Mouse (Mus musculus): ENCODE data around the gene Fbxl19. TPM values are rescaled to one million over a fixed set of nuclear protein-coding genes. Genes with fewer than 3 reads are reported as not detected.
"Not testable (repeated sequence)": the region's sequence is repeated elsewhere in the genome, so short reads cannot be mapped to it uniquely, and the experiment has no call there.

Fbxl19 gene
- total RNA-seq, 2 experiments from 2014 or later = 63.4 to 66.7 TPM

DNA sequence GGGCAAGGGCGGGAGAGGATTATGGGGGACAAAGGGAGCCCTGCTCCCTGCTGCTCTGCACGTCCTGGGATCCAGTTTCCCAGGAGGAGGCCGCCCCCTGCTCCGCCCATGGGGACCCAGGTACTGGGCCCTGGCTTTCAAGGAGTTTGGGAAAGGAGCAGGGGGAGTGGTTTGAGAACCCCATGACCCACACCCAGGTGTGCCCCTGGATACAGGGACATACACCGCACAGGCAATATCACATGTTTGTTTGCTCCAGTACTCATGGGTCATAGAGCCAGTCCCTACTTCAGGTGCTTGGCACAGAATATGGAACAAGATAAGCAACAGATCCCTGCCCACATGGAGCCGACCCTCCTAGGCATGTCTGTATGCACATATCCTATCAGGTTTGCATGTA is 18.4 kb upstream of the Fbxl19 start:
- no peak for DNase-seq (ENCODE audit: extremely low spot score in 1 of 2, low spot score in 1 of 2)

DNA sequence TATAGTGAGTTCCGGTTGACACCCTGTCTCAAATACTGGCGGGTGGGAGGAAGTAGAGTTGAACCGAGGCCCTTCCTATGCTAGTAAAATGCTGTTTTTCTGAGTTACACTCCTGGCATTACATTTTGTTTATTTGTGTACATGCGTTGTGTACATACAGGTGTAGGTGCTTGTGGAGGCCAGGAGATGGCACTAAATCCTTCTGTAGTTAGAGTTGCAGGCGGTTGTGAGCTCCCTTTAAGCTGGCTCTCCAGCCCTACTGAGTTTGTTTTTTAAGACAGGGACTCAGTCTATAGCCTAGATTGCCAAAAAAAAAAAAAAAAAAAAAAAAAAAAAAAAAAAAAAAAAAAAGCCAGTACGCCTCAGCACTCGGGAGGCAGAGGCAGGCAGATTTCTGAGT is 16.4 kb upstream of the Fbxl19 start:
- no peak for DNase-seq (ENCODE audit: extremely low spot score in 1 of 2, low spot score in 1 of 2)

DNA sequence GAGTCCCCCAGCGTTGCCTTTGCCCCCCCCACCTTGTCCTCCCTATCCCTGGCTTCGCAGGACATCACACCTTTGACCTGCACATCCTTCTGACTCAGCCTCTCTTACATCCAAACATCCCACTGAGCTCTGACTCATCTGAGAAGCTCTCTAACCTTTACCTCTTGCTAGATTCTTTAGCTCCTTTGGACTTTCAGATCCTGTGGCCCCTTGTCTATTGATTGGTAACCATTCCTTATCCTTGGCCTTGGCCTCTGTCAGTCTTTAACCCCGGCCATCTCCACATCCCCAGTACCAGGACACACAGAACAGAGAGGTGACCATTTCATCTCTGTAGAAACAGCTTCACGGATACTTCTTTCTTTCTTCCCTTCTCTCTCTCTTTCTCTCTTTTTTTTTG is 14.2 kb upstream of the Fbxl19 start:
- no peak for DNase-seq (ENCODE audit: extremely low spot score in 1 of 2, low spot score in 1 of 2)

DNA sequence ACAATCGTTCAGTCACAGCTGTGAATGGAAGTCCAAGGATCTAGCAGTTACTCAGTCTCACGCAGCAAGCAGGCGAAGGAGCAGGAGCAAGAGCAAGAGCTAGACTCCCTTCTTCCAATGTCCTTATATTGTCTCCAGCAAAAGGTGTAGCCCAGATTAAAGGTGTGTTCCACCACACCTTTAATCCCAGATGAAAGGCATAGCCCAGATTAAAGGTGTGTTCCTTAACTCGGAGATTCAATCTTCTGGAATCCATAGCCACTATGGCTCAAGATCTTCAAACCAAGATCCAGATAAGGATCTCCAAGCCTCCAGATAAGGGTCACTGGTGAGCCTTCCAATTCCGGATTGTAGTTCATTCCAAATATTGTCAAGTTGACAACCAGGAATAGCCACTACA is 12.3 kb upstream of the Fbxl19 start, which contains the start of gene Ctf2:
TSS of gene Ctf2 (minus strand) at position 101 of the 400 bp plus-strand sequence.
- not testable (repeated sequence) for DNase-seq (ENCODE audit: extremely low spot score in 1 of 2, low spot score in 1 of 2)

DNA sequence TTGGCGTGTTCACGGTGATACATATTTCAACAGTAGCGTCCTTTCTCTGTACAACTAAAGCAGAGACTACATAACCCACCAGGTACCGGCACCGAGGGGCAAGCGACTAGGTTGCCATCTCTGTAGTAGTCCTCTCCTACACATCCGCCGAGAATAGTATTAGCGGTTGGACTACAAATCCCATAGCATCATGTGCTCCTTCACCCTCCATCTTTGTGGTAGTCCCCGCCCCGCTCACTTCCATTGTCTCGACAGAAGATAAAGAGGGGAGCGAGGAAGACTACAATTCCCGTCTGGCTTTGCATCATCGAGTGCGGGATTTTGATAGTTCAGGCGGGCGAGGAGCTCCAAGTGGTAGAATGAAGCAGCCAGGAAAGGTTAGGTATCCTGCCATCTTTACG is 908 bp downstream of the Fbxl19 start:
- peak; percentile 70 to 74 for DNase-seq (ENCODE audit: extremely low spot score in 1 of 2, low spot score in 1 of 2)

DNA sequence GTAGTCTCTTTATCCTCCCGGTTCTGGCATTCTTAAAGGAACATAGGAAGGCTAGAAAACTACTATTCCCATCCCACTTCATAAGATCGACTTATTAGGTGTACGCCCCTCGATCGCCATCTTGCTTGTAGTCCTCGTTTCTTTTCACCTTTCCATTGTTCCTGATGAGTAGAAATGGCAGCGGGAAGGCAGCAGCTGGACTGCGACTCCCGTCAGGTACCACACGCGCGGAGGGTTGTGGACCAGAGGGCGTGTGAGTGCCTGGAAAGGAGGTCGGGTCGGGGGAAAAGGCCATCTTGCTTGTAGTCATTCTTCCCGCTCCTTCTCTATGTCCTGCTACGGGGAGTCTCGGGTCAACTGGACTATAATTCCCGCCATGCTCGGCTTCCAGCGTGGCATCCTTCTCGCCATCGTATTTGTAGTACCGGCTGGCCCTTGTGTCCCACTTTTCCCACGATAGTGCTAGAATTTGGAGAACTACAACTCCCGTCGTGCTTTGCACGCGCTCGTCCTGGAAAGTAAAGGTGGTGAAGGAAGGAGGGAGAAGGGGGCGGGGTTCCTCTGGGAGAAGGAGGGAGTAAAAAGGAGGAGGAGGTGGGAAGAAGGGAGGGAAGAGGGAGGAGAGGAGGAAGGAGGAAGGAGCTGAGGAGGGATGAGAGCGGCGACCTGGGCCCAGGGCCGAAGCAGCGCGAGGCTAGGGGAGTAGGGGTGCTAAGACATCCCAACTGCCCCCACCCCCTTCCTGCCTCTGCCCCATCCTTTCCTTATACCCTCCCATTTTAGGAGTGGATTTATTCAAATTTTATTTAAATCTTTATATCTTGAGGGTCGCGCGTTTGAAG is 1.5 kb downstream of the Fbxl19 start:
- peak; percentile 74 to 88 for DNase-seq (ENCODE audit: extremely low spot score in 1 of 2, low spot score in 1 of 2)

DNA sequence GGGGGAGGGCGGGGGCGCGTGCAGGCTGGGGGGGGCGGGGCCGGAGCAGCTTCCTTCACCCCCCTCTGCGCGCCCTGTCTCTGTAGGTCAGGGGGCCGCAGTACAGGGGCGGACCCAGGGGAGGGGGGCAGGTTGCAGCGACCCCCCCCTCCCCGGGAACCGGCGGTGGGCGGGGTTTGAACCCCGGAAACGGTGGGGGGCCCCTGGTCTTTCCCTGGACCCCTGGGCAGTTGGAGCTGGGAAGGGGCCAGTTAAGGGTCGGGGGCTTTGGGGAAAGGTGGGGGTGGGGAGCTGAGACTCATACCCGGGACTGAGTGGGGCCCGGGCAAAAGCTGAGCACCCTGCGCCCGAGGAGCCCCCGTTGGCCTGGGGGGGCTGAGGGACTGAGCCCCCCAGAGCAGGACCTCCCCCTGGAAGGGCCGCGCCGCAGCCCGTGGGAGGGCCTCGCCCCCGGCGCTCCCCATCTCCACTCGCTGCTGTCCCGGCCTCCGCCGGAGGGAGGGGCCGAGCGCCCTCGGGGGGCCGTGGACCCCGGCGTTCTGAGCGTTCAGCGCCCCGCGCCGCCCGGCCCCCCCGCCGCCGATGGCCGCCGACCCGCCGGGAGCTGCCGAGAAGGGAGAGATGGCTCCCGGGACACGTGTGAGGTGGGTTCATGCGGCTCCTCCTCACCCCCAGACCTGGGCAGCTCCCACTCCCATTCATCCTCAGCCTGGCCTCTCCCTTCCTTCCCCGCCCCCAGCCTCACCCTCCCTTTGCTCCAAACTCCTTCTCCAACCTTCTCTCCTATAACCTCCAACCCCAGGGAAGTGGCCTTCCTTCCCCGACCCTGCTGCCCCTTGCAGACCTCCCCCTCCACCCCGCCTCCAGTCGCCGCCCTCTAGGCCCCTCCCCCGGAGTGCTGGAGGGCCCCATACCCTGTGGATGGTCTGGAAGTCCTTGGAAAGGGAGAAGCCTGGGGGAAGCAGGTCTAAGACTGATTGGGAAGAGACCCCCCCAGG is 2.5 kb downstream of the Fbxl19 start:
- DNase-seq (ENCODE audit: extremely low spot score in 1 of 2, low spot score in 1 of 2) = no peak

DNA sequence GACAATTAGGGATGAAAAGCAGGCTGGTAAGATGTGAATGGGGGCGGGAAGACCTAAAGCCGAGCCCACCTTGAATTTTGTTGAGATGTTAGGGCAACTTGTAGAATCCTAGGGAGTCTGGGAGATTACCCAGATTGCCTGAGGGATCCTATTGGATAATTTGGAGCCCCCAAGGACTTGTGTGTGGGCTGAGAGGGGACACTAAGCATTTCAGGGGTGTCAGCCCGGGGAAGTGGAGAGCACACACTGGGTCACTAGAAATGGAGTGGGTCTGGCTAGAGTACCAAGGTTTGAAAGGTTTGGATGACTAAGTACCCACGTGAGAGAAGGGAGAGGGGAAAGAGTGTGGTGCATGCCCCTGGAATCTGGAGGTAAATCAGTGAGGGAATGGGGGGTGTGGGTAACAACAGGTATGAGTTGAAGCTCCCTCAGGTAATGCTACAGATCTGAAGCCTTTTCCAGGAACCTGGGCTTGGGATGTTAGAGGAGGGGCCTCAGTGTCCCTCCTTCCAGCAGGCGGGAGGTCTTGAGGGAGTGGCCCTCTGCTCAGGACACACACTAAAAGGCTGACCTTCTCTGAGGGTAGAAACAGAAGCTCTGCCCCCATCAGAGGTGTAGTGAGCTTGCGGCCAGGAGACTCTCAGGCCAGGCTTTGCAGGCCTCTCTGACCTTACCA is 3.4 kb downstream of the Fbxl19 start:
- DNase-seq (ENCODE audit: extremely low spot score in 1 of 2, low spot score in 1 of 2) = no peak

DNA sequence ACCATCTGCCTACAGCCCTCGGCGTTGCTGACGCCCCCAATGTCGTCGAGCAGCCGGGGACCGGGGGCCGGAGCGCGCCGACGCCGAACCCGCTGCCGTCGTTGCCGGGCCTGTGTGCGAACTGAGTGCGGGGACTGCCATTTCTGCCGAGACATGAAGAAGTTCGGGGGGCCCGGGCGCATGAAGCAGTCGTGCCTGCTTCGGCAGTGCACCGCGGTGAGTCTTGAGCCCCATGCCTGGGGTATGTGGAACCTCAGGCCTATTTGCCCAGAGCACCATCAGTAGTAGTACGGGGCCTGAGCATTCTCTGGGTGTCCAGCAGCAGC is 3.9 kb downstream of the Fbxl19 start:
- DNase-seq (ENCODE audit: extremely low spot score in 1 of 2, low spot score in 1 of 2) = no peak

DNA sequence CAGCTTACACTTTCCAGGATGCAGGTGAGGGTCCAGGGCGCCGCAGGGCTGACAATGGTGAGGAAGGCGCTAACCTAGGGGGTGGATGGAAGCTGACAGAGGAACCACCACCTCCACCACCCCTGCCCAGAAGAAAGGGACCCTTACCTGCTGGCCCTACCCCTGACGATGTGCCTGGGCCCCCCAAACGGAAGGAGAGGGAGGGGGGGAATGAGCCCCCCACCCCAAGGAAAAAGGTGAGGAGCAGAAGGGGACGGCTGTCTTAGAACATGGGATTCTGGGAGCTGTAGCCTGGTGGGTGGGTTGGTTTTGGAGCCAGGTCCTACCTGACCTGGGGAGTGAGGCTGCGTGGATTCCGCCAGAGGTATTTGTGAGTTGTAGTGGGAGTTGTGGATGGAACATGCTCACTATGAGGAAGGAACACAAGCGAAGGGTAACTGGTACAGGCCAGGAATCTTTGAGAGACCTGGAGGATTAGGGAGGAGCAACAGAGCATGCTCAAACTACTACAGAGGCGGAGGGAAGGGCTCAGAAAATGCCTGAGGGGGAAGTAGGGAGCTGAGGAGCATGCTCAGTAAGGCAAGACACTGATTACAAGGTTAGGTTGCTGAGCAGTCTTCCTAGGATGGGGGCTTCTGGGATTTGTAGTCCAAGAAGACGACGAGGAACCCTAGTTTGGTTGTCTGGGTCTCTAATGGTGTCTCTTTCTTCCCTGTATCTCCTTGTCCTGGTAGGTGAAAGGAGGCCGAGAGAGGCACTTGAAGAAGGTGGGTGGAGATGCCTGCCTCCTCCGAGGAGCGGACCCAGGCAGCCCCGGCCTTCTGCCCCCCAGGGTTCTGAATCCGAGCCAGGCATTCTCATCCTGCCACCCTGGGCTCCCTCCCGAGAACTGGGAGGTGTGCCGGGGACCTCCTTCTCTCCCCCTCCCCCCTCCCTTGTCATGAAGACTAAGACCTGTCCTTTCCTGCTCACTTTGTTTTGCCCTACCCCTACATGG is 6.1 kb downstream of the Fbxl19 start:
- DNase-seq (ENCODE audit: extremely low spot score in 1 of 2, low spot score in 1 of 2) = no peak

DNA sequence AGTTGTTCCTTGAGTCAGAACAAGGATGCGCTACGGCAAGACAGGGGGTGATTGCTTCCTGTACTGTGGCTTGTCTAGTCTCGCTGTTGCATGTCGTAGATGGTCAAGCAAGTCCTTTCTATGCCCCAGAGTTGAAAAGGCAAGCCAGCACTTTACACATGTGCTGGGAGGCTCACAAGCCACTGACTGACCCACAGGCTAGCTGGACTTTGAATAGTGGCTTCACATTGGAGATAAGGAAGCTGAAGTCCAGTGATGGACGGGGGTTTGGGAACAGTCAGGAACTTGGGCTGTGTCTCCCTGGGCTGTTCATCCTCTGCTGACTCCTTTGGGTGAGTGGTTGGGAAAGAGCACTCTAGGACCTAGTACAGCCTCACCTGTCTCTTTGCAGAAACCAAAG is 7.3 kb downstream of the Fbxl19 start:
- no peak for DNase-seq (ENCODE audit: extremely low spot score in 1 of 2, low spot score in 1 of 2)

DNA sequence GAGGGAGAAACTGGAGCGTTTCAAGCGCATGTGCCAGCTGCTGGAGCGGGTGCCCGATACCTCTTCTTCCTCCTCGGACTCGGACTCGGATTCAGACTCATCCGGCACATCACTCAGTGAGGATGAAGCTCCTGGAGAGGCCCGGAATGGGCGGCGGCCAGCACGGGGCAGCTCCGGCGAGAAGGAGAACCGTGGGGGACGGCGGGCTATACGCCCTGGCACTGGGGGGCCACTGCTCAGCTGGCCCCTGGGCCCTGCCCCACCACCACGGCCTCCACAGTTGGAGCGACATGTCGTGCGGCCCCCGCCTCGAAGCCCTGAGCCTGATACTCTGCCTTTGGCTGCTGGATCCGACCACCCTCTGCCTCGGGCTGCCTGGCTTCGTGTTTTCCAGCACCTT is 7.7 kb downstream of the Fbxl19 start:
- DNase-seq (ENCODE audit: extremely low spot score in 1 of 2, low spot score in 1 of 2) = no peak

DNA sequence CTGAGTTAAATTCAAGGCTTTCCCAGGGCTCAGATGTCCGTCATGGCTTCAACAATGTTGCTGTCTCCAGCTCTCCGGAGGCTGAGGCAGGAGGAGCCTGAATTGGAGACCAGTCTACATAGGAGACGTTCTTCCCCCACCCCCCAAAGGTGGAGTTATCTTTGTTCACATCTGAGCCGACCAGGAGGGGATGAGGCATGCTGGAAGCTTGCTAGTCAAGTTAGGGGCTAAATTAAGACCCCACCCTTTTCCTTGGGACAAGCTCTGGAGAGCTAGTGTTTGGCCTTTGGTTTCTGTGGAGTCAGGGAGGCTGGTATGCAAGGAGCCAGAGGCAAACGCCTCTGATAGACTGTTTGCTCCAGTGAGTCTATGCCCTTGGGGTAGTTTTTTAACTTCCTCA is 8.8 kb downstream of the Fbxl19 start:
- no peak for DNase-seq (ENCODE audit: extremely low spot score in 1 of 2, low spot score in 1 of 2)

DNA sequence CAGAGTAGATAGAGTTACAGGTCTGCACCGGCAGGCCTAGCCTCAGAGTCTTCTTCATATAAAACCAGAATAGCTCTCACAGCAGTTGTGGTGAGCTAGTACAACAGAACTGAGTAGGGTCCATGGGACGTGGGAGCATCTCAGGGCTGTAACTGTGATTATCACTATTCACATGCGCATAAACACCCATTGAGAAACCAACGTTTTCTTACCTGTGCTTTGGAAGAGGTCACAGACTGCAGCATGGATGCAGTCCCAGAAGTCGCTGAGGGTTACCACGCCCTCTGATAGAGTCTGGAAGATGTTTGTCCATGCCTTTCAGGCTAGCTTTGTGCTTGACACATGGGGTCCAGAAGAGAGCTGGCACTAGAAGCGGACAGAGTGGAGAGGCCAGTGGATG is 9.4 kb downstream of the Fbxl19 start:
- no peak for DNase-seq (ENCODE audit: extremely low spot score in 1 of 2, low spot score in 1 of 2)

DNA sequence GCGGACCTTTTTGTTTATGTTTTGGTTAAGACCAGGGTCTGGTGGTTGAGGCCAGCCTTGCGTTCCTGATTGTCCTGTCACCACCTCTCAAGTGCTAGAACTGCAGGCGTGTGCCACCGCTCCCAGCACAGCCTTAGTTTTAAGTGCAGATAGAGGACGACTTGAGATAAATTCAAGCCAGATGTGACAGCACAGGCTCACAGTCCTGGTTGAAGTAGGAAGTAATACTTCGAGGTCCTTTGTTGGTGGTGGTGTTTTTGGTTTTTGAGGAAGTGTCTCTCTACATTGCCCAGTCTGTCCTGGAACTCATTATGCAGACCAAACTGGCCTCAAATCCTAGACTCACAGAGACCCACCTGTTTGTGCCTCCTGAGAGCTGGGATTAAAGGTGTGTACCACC is 15.4 kb downstream of the Fbxl19 start:
- no peak for DNase-seq (ENCODE audit: extremely low spot score in 1 of 2, low spot score in 1 of 2)

DNA sequence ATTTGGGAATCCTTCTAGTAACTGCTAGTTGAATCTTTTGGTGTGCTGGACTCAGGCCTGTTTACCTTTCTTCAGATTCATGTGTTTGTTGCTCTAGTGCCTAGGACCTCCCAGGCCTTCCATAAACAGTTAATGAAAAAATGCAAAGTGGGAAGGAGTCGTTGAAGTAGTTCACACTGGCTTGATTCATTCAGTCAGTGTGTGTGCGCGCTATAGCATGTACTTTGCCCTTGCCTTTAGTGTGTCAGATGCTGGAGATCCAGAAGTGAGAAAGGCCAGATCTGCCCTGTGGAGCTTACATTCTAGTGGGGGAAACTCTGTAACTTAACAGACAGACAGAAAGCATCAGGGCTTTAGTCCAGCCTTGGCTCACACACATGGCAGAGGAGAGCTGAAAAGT is 16.1 kb downstream of the Fbxl19 start:
- DNase-seq (ENCODE audit: extremely low spot score in 1 of 2, low spot score in 1 of 2) = no peak

DNA sequence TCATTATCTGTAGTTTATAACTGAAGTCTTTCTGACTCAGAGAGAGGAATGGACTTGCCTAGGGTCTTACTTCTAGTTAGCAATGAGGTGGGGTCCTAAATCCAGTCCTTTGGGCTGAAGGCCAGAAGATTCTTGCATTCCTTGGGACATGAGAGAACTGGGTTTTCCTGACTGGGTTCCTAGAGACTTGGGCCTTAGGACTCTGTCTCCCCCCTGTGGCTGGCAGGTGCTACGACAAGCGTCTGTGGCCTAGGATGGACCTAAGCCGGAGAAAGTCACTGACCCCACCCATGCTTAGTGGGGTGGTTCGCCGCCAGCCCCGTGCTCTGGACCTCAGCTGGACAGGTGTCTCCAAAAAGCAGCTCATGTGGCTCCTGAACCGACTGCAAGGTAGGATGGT is 16.7 kb downstream of the Fbxl19 start:
- peak in 1 of 2 experiments; percentile 69 for DNase-seq (ENCODE audit: extremely low spot score in 1 of 2, low spot score in 1 of 2)

DNA sequence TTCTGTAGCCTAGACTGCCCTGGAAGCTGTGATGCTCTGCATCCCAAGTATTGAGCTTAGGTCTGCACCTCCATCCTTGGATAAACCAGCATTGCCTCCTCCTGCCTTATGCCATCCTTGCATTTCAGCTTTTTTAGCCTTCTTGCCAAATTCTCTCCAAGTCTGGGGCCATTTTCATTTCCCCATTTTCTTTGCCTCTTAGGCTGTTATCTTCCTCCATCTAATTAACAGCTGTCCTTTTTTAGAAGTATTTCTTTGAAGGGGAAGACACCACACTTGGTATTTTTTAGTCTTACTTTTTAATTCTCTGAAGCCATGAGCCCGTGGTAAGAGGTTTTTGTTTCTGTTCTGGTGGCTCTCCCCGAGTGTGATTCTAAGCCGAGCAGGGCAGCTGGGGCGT is 19.3 kb downstream of the Fbxl19 start:
- DNase-seq (ENCODE audit: extremely low spot score in 1 of 2, low spot score in 1 of 2) = no peak

DNA sequence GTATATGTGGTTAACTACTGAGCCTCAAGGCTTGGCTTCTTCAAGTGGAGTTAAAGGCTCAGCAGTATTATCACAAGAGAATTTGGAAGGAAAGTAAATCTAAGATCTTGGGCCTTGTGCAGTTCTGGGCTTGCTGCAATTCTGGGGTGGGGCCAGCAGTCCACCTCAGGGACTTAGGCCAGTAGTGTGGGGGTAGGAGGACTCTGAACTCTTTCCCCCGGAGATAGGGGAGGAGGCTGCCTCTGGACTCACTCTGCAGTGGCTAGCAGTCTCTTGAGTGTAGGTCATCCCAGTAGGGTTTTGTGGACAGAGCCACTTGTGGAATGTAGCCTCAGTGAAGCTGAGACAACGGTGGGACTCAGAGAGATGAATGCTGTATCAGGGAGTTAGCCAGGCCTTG is 21.4 kb downstream of the Fbxl19 start:
- no peak for DNase-seq (ENCODE audit: extremely low spot score in 1 of 2, low spot score in 1 of 2)
